Mouse (Mus musculus) stomach, postnatal 0 days (tissue): Measurements from ENCODE around the gene Tmod1.

Experiments
- CTCF ChIP-seq: IDR thresholded peaks from 2 replicates; pipeline ENCODE4 v1.5.1; 2016; ENCODE audit warnings: antibody characterized with exemption, low read depth, mild to moderate bottlenecking, moderate library complexity
- EP300 ChIP-seq: optimal IDR thresholded peaks from 2 replicates; pipeline ENCODE3; 2016; ENCODE audit warnings: antibody characterized with exemption

GRCm38 (mm10) chr4:46039899-46040298 lies 1.2 kb downstream of the Tmod1 start:
- TF ChIP-seq CTCF (no peak), EP300 (no peak)
